Mouse (Mus musculus) embryo, embryonic 9.5 days (tissue): ENCODE measurements around the gene 1500011B03Rik.

ENCODE experiments used
- DNase-seq: peaks from one replicate; pipeline ENCODE4 v3.0.0-alpha.2; 2017; ENCODE audit errors: extremely low spot score

The 1500011B03Rik gene

GRCm38 (mm10) chr5:114782991-114783390 is 40.3 kb downstream of the 1500011B03Rik start:
- DNase-seq = no peak

GRCm38 (mm10) chr5:114780912-114781311 is 42.4 kb downstream of the 1500011B03Rik start:
- DNase-seq = no peak

- no peak for DNase-seq
Observed at GRCm38 (mm10) chr5:114779956-114780489, 43.2 kb downstream of the 1500011B03Rik start.

- DNase-seq = no peak
Observed at GRCm38 (mm10) chr5:114776174-114776573, 47.1 kb downstream of the 1500011B03Rik start.

- no peak for DNase-seq
Observed at GRCm38 (mm10) chr5:114775056-114775979, 48.0 kb downstream of the 1500011B03Rik start, which contains the start of gene Git2. TSS of gene Git2 (minus strand) at chr5:114775517.

GRCm38 (mm10) chr5:114774403-114775051 is 48.7 kb downstream of the 1500011B03Rik start, which contains the start of gene Ankrd13a:
TSS of gene Ankrd13a (plus strand) at chr5:114774677.
- peak; percentile 88 for DNase-seq

GRCm38 (mm10) chr5:114773780-114774179 is 49.5 kb downstream of the 1500011B03Rik start:
- no peak for DNase-seq

- DNase-seq = peak; percentile 93
Observed at GRCm38 (mm10) chr5:114773211-114773710, 50.0 kb downstream of the 1500011B03Rik start.

- peak; percentile 54 for DNase-seq
Observed at GRCm38 (mm10) chr5:114772456-114773203, 50.6 kb downstream of the 1500011B03Rik start.

GRCm38 (mm10) chr5:114771796-114772195 is 51.5 kb downstream of the 1500011B03Rik start:
- DNase-seq = no peak

- DNase-seq = no peak
Observed at GRCm38 (mm10) chr5:114769786-114770185, 53.5 kb downstream of the 1500011B03Rik start.

- no peak for DNase-seq
Observed at GRCm38 (mm10) chr5:114767185-114767584, 56.1 kb downstream of the 1500011B03Rik start.

GRCm38 (mm10) chr5:114766686-114767085 is 56.6 kb downstream of the 1500011B03Rik start:
- DNase-seq = no peak

GRCm38 (mm10) chr5:114764812-114765735 is 58.2 kb downstream of the 1500011B03Rik start:
- DNase-seq = no peak

- no peak for DNase-seq
Observed at GRCm38 (mm10) chr5:114761980-114762379, 61.3 kb downstream of the 1500011B03Rik start.

GRCm38 (mm10) chr5:114759536-114760090 is 63.7 kb downstream of the 1500011B03Rik start:
- DNase-seq = no peak
